Comparison of ENCODE assay signal across 9 mouse cellular contexts in the genomic region with DNA sequence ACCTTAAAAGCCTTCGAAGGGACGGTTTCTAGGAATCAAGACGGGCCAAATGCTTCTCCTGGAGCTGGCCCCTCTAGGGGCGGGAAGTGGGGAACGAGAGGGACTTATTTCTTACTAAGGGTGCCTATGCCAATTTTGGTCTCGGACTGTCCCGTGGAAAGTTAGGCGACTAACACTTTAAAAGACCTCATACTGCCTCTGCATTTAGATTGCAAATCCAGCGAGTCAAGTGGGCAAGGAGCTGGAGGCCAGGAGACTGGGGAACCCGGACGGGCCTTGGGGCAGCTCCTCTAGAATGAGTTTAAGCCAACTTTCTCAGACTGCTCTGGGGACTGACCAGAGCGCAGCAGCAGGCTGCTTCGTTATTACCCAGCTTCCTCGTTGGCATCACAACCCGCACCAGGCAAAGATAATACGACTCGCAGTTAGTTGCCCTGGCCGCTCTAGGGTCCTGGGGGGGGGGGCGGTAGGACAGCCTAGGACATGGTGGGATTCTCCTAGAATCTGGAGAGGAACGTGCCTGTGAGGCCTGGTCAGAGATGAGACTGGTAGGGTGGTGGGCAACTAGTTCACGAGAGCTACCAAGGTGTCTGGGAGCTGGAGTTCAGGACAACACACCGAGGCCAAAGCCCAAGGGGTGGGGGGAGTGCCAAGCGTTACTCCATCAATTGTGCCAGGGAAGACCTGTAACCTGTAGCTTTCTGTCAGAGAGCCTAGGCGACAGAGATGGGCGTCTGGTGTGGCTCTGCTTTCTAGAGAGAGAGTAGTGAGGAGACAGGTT. TPM values are rescaled to one million over a fixed set of nuclear protein-coding genes. Genes with fewer than 3 reads are reported as not detected.
DNase-seq lines count a peak whose midpoint lies in the region; ATAC-seq and TF ChIP-seq lines count a peak whose summit lies in the region.
"Had no signal": no experiment of that assay in that cellular context is flagged by ENCODE, and none has a peak within 500 bp of the region (broad histone marks: within the 10 kb centered on the region; RNA-seq: fewer than 3 reads in every experiment).

No protein-coding gene starts in this region.

- no peak for TF ChIP-seq CTCF in lung, embryonic 14.5 days (IDR thresholded peaks at IDR 0.05; ENCODE audit: low read depth)

- peaks cover 3% of the 10 kb centered on the region; the same call in 1 of the 2 replicates for H3K4me1 ChIP-seq in lung, embryonic 14.5 days (ENCODE audit: insufficient read depth)
- no peaks in the 10 kb centered on the region; the same call in none of the 2 replicates for H3K4me1 ChIP-seq in embryonic facial prominence, embryonic 11.5 days (ENCODE audit: control insufficient read depth, insufficient read depth, low read length)
- H3K4me1 ChIP-seq in forebrain, embryonic 14.5 days (ENCODE audit: control insufficient read depth, insufficient read depth, low read length), result peaks cover 13% of the 10 kb centered on the region; the same call in 1 of the 2 replicates
- H3K4me1 ChIP-seq in limb, embryonic 12.5 days (replicated peaks), result peaks cover 35% of the 10 kb centered on the region
- H3K4me1 ChIP-seq in liver, embryonic 11.5 days (replicated peaks; ENCODE audit: control insufficient read depth, insufficient read depth, low read length), result 0 out of 2 replicates have a peak, but pooled peaks cover 4% of the 10 kb centered on the region

- ATAC-seq in lung, embryonic 14.5 days (ENCODE audit: insufficient read depth), result no peak
- no peak for ATAC-seq in embryonic facial prominence, embryonic 11.5 days (replicated peaks; ENCODE audit: insufficient number of reproducible peaks, low FRiP score, low TSS enrichment, low read depth)
- no peak for ATAC-seq in forebrain, embryonic 14.5 days
- ATAC-seq in limb, embryonic 12.5 days (ENCODE audit: insufficient number of reproducible peaks, insufficient read depth, low FRiP score, low TSS enrichment, low read depth), result no peak
- ATAC-seq in liver, embryonic 11.5 days (replicated peaks; ENCODE audit: low FRiP score), result no peak

- peak; percentile 21 for DNase-seq in lung, embryonic 14.5 days
- no peak for DNase-seq in lung, postnatal 10 days
- DNase-seq in embryonic facial prominence, embryonic 11.5 days (ENCODE audit: low spot score), result peak; percentile 21
- DNase-seq in forebrain, embryonic 14.5 days (ENCODE audit: low spot score), result no peak
- no peak for DNase-seq in liver, embryonic 11.5 days (ENCODE audit: low spot score)
- DNase-seq in left cerebral cortex, adult 9 months (ENCODE audit: low spot score in 2 of 2), result no peak
- DNase-seq in gastrocnemius, postnatal 4 days (ENCODE audit: low spot score in 2 of 2), result no peak

- H3K4me2 ChIP-seq in lung, embryonic 14.5 days, result peak overlapping the region; percentile 44
- H3K4me2 ChIP-seq in embryonic facial prominence, embryonic 11.5 days (ENCODE audit: low read depth, low read length), result peak overlapping the region; percentile 32
- peak overlapping the region; percentile 55 for H3K4me2 ChIP-seq in forebrain, embryonic 14.5 days (ENCODE audit: low read length)
- peak overlapping the region; percentile 53 for H3K4me2 ChIP-seq in limb, embryonic 12.5 days
- no peak overlapping the region for H3K4me2 ChIP-seq in liver, embryonic 11.5 days

- H3K36me3 ChIP-seq in lung, embryonic 14.5 days (ENCODE audit: insufficient read depth), result no peaks in the 10 kb centered on the region
- no peaks in the 10 kb centered on the region for H3K36me3 ChIP-seq in embryonic facial prominence, embryonic 11.5 days (replicated peaks; ENCODE audit: control insufficient read depth, insufficient read depth, low read depth, low read length)
- no peaks in the 10 kb centered on the region for H3K36me3 ChIP-seq in forebrain, embryonic 14.5 days (ENCODE audit: control insufficient read depth, insufficient read depth, low read length)
- H3K36me3 ChIP-seq in limb, embryonic 12.5 days, result no peaks in the 10 kb centered on the region
- no peaks in the 10 kb centered on the region for H3K36me3 ChIP-seq in liver, embryonic 11.5 days (ENCODE audit: control insufficient read depth, insufficient read depth, low read length)

- WGBS in lung, embryonic 14.5 days, result 2% methylated on average over 25 of the region's 25 CpGs
- under 1% methylated on average over 25 of the region's 25 CpGs for WGBS in embryonic facial prominence, embryonic 11.5 days
- WGBS in forebrain, embryonic 14.5 days, result 3% methylated on average over 25 of the region's 25 CpGs
- WGBS in limb, embryonic 12.5 days, result 3% methylated on average over 25 of the region's 25 CpGs
- whole genome bisulfite sequencing in liver, embryonic 11.5 days, result 3% methylated on average over 25 of the region's 25 CpGs

- no peaks in the 10 kb centered on the region for H3K9me3 ChIP-seq in lung, embryonic 14.5 days (ENCODE audit: low read depth, low read length)
- H3K9me3 ChIP-seq in embryonic facial prominence, embryonic 11.5 days (replicated peaks; ENCODE audit: control insufficient read depth, low read length), result no peaks in the 10 kb centered on the region
- H3K9me3 ChIP-seq in forebrain, embryonic 14.5 days (replicated peaks; ENCODE audit: control insufficient read depth, low read length), result no peaks in the 10 kb centered on the region
- H3K9me3 ChIP-seq in limb, embryonic 12.5 days, result no peaks in the 10 kb centered on the region
- H3K9me3 ChIP-seq in liver, embryonic 11.5 days (ENCODE audit: control insufficient read depth, low read length), result no peaks in the 10 kb centered on the region

- no peak overlapping the region for H3K9ac ChIP-seq in lung, embryonic 14.5 days
- peak overlapping the region; percentile 65 for H3K9ac ChIP-seq in embryonic facial prominence, embryonic 11.5 days (replicated peaks; ENCODE audit: low read length)
- H3K9ac ChIP-seq in forebrain, embryonic 14.5 days (ENCODE audit: low read length), result peak overlapping the region; percentile 43; the same call in 1 of the 2 replicates
- H3K9ac ChIP-seq in limb, embryonic 12.5 days (replicated peaks), result no peak overlapping the region
- H3K9ac ChIP-seq in liver, embryonic 11.5 days (ENCODE audit: low read depth, low read length), result no peak overlapping the region

- peaks cover 59% of the 10 kb centered on the region for H3K27me3 ChIP-seq in lung, embryonic 14.5 days (ENCODE audit: insufficient read depth, low read length)
- peaks cover 29% of the 10 kb centered on the region for H3K27me3 ChIP-seq in embryonic facial prominence, embryonic 11.5 days (ENCODE audit: control insufficient read depth, insufficient read depth, low read length)
- peaks cover 52% of the 10 kb centered on the region for H3K27me3 ChIP-seq in forebrain, embryonic 14.5 days (replicated peaks; ENCODE audit: control insufficient read depth, insufficient read depth, low read length)
- peaks cover 63% of the 10 kb centered on the region for H3K27me3 ChIP-seq in limb, embryonic 12.5 days
- peaks cover 85% of the 10 kb centered on the region for H3K27me3 ChIP-seq in liver, embryonic 11.5 days (replicated peaks; ENCODE audit: control insufficient read depth, insufficient read depth, low read length)

- no peak overlapping the region for H3K4me3 ChIP-seq in lung, embryonic 14.5 days (ENCODE audit: low read depth, low read length)
- peak overlapping the region; percentile 31 for H3K4me3 ChIP-seq in embryonic facial prominence, embryonic 11.5 days (ENCODE audit: low read depth, low read length)
- peak overlapping the region; percentile 30 for H3K4me3 ChIP-seq in forebrain, embryonic 14.5 days (ENCODE audit: low read depth, low read length)
- peak overlapping the region; percentile 27 for H3K4me3 ChIP-seq in limb, embryonic 12.5 days (replicated peaks)
- no peak overlapping the region for H3K4me3 ChIP-seq in liver, embryonic 11.5 days (ENCODE audit: low read depth, low read length)

- no peak overlapping the region for H3K27ac ChIP-seq in lung, embryonic 14.5 days (ENCODE audit: low read depth)
- peak overlapping the region; percentile 13; the same call in 1 of the 2 replicates for H3K27ac ChIP-seq in embryonic facial prominence, embryonic 11.5 days (replicated peaks; ENCODE audit: low read depth, low read length)
- no peak overlapping the region for H3K27ac ChIP-seq in forebrain, embryonic 14.5 days (ENCODE audit: low read depth, low read length)
- no peak overlapping the region for H3K27ac ChIP-seq in limb, embryonic 12.5 days
- H3K27ac ChIP-seq in liver, embryonic 11.5 days (ENCODE audit: low read depth, low read length), result no peak overlapping the region
- H3K27ac ChIP-seq: gastrocnemius, adult 2 months had no signal

RNA-seq across cellular contexts. Expression of a gene that starts 2.2 kb away (rescaled TPM):
- polyA plus RNA-seq in lung, embryonic 14.5 days (2014; fragmentation: Nextera tagmentation; extraction: Ambion mirVana), result 0.61 and 0.79 TPM in 2 replicates
- 13.1 and 18.4 TPM in 2 replicates for polyA plus RNA-seq in embryonic facial prominence, embryonic 11.5 days (2014; fragmentation: Nextera tagmentation; extraction: Ambion mirVana)
- 20.1 and 40.6 TPM in 2 replicates for polyA plus RNA-seq in forebrain, embryonic 14.5 days (2014; fragmentation: Nextera tagmentation; extraction: Ambion mirVana)
- 1.9 and 2.1 TPM in 2 replicates for polyA plus RNA-seq in limb, embryonic 12.5 days (2016; fragmentation: Nextera tagmentation; extraction: Ambion mirVana)
- 0.27 and 0.57 TPM in 2 replicates for polyA plus RNA-seq in liver, embryonic 11.5 days (2014; fragmentation: Nextera tagmentation; extraction: Ambion mirVana)
- under 1 TPM; 0.83 to 0.96 TPM for total RNA-seq in gastrocnemius, postnatal 4 days (2021)

Comparison
In these comparisons a context has a peak if more than half of its experiments do, and no peak if none do; other contexts are left out.
1. DNase-seq: peak in lung, embryonic 14.5 days (single experiment) and embryonic facial prominence, embryonic 11.5 days (single experiment); none in lung, postnatal 10 days (single experiment), forebrain, embryonic 14.5 days (single experiment), liver, embryonic 11.5 days (single experiment), left cerebral cortex, adult 9 months (0 of 2) and gastrocnemius, postnatal 4 days (0 of 2).
2. H3K4me3 ChIP-seq: peak in embryonic facial prominence, embryonic 11.5 days (single experiment), forebrain, embryonic 14.5 days (single experiment) and limb, embryonic 12.5 days (single experiment); none in lung, embryonic 14.5 days (single experiment) and liver, embryonic 11.5 days (single experiment).
3. H3K9ac ChIP-seq: peak in embryonic facial prominence, embryonic 11.5 days (single experiment) and forebrain, embryonic 14.5 days (single experiment); none in lung, embryonic 14.5 days (single experiment), limb, embryonic 12.5 days (single experiment) and liver, embryonic 11.5 days (single experiment).